In the genomic region with DNA sequence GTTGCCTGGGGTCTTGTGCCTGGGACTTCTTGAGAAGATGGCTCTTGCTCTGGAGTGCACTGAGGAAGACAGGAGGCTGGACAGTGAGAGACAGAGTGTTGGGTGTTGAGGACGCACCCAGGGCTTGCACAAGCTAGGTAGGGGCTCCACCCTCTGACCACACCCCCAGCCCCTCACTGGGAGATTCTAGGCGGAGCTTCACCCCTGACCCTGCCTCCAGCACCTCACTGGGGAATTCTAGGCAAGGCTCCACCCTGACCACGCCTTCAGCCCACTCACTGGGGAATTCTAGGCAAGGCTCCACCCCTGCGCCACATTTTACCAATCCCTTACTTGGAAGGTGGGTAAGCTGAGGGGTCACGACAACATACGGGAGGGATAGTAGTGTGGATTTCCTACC, we compare ENCODE assay signal across 19 mouse cellular contexts. TPM values are rescaled to one million over a fixed set of nuclear protein-coding genes. Genes with fewer than 3 reads are reported as not detected.
DNase-seq lines count a peak whose midpoint lies in the region; ATAC-seq and TF ChIP-seq lines count a peak whose summit lies in the region.
"Had no signal": no experiment of that assay in that cellular context is flagged by ENCODE, and none has a peak within 500 bp of the region (broad histone marks: within the 10 kb centered on the region; RNA-seq: fewer than 3 reads in every experiment).

No protein-coding gene starts in this region.

- TF ChIP-seq EP300 in heart, adult 2 months (IDR thresholded peaks at IDR 0.05; ENCODE audit: insufficient read depth, low read depth, low read length), result no peak

- WGBS in heart, embryonic 10.5 days, result 7% methylated on average over 6 of the region's 6 CpGs
- 13% methylated on average over 6 of the region's 6 CpGs for WGBS in heart, adult 2 months
- WGBS in neural tube, embryonic 11.5 days, result 6% methylated on average over 6 of the region's 6 CpGs
- 6% methylated on average over 6 of the region's 6 CpGs for WGBS in neural tube, embryonic 15.5 days
- WGBS in limb, embryonic 10.5 days, result 4% methylated on average over 6 of the region's 6 CpGs

- H3K4me3 ChIP-seq in heart, embryonic 10.5 days, result 0 out of 2 replicates have a peak overlapping the region, but pooled peaks have one; percentile 22
- no peak overlapping the region for H3K4me3 ChIP-seq in heart, adult 2 months
- no peak overlapping the region for H3K4me3 ChIP-seq in neural tube, embryonic 11.5 days (ENCODE audit: low read depth, low read length)
- H3K4me3 ChIP-seq in neural tube, embryonic 15.5 days (replicated peaks), result no peak overlapping the region
- H3K4me3 ChIP-seq in limb, embryonic 10.5 days, result no peak overlapping the region; the same call in 1 of the 2 replicates
- H3K4me3 ChIP-seq: embryonic facial prominence, embryonic 12.5 days had no signal

- TF ChIP-seq POLR2A in heart, adult 2 months (IDR thresholded peaks at IDR 0.05; ENCODE audit: insufficient read depth, low read depth, low read length), result no peak

- H3K9me3 ChIP-seq in heart, embryonic 10.5 days, result no peaks in the 10 kb centered on the region
- no peaks in the 10 kb centered on the region for H3K9me3 ChIP-seq in neural tube, embryonic 11.5 days (ENCODE audit: control insufficient read depth, low read length)
- H3K9me3 ChIP-seq in neural tube, embryonic 15.5 days (replicated peaks), result no peaks in the 10 kb centered on the region
- no peaks in the 10 kb centered on the region for H3K9me3 ChIP-seq in limb, embryonic 10.5 days (replicated peaks)
- H3K9me3 ChIP-seq: embryonic facial prominence, embryonic 12.5 days had no signal

- intact Hi-C loops in heart, adult 2 months (cut with DNase I), result no loop called here

- ATAC-seq in neural tube, embryonic 11.5 days (ENCODE audit: insufficient read depth, low FRiP score, low TSS enrichment), result no peak
- no peak for ATAC-seq in neural tube, embryonic 15.5 days (ENCODE audit: low FRiP score)
- ATAC-seq: hindbrain, postnatal 0 days had no signal

- H3K27me3 ChIP-seq in heart, embryonic 10.5 days (ENCODE audit: insufficient read depth, poor library complexity, severe bottlenecking), result peaks cover 49% of the 10 kb centered on the region
- H3K27me3 ChIP-seq in heart, adult 2 months (ENCODE audit: control insufficient read depth, insufficient read depth, low read length), result no peaks in the 10 kb centered on the region
- H3K27me3 ChIP-seq in neural tube, embryonic 11.5 days (ENCODE audit: control insufficient read depth, insufficient read depth, low read length), result no peaks in the 10 kb centered on the region; the same call in 1 of the 2 replicates
- peaks cover 31% of the 10 kb centered on the region for H3K27me3 ChIP-seq in neural tube, embryonic 15.5 days (replicated peaks)
- peaks cover 70% of the 10 kb centered on the region for H3K27me3 ChIP-seq in limb, embryonic 10.5 days (ENCODE audit: low read depth, poor library complexity, severe bottlenecking)

- no peaks in the 10 kb centered on the region for H3K79me2 ChIP-seq in heart, adult 2 months (replicated peaks; ENCODE audit: control insufficient read depth, insufficient read depth, low read length)

- no peak overlapping the region for H3K9ac ChIP-seq in heart, adult 2 months (ENCODE audit: low read depth, low read length)
- no peak overlapping the region for H3K9ac ChIP-seq in neural tube, embryonic 11.5 days (ENCODE audit: low read length)
- H3K9ac ChIP-seq in neural tube, embryonic 15.5 days (replicated peaks), result no peak overlapping the region
- H3K9ac ChIP-seq: embryonic facial prominence, embryonic 12.5 days had no signal

- DNase-seq in heart, embryonic 10.5 days (ENCODE audit: low spot score), result peak; percentile 94
- no peak for DNase-seq in heart, adult 2 months
- no peak for DNase-seq in neural tube, embryonic 11.5 days (ENCODE audit: low spot score)
- no peak for DNase-seq in limb, embryonic 10.5 days (ENCODE audit: low spot score)
- peak; percentile 61 for DNase-seq in yolk sac, embryonic 10.5 days (ENCODE audit: low spot score)
- no peak for DNase-seq in left cerebral cortex, adult 11 months (ENCODE audit: low spot score)
- DNase-seq in natural killer cell, adult 2 months (ENCODE audit: low spot score in 2 of 2), result no peak
- DNase-seq: adrenal gland, postnatal 14 days; cerebellum, adult 9-10 months; gastrocnemius, postnatal 14 days; kidney, adult 8-10 months; kidney, postnatal 36 days; layer of hippocampus, postnatal 36 days; thymus, adult 18-20 months had no signal

- H3K4me2 ChIP-seq in neural tube, embryonic 11.5 days (ENCODE audit: low read depth), result 0 out of 2 replicates have a peak overlapping the region, but pooled peaks have one; percentile 5
- no peak overlapping the region for H3K4me2 ChIP-seq in neural tube, embryonic 15.5 days
- H3K4me2 ChIP-seq: embryonic facial prominence, embryonic 12.5 days had no signal

- peak overlapping the region; percentile 23; the same call in 1 of the 2 replicates for H3K27ac ChIP-seq in heart, embryonic 10.5 days
- no peak overlapping the region for H3K27ac ChIP-seq in heart, adult 2 months
- H3K27ac ChIP-seq in neural tube, embryonic 11.5 days (ENCODE audit: low read depth, low read length), result no peak overlapping the region
- H3K27ac ChIP-seq in neural tube, embryonic 15.5 days (replicated peaks), result no peak overlapping the region
- H3K27ac ChIP-seq in limb, embryonic 10.5 days, result peak overlapping the region; percentile 32; the same call in 1 of the 2 replicates
- H3K27ac ChIP-seq: embryonic facial prominence, embryonic 12.5 days; hindbrain, postnatal 0 days had no signal

- peaks cover 33% of the 10 kb centered on the region for H3K4me1 ChIP-seq in heart, embryonic 10.5 days
- H3K4me1 ChIP-seq in heart, adult 2 months (ENCODE audit: control insufficient read depth, insufficient read depth, low read length), result peaks cover 1% of the 10 kb centered on the region; the same call in 1 of the 2 replicates
- H3K4me1 ChIP-seq in neural tube, embryonic 11.5 days (ENCODE audit: control insufficient read depth, insufficient read depth, low read length), result peaks cover 2% of the 10 kb centered on the region; the same call in 1 of the 2 replicates
- H3K4me1 ChIP-seq in neural tube, embryonic 15.5 days, result peaks cover 4% of the 10 kb centered on the region
- peaks cover 9% of the 10 kb centered on the region; the same call in 1 of the 2 replicates for H3K4me1 ChIP-seq in limb, embryonic 10.5 days
- H3K4me1 ChIP-seq: embryonic facial prominence, embryonic 12.5 days had no signal

- H3K36me3 ChIP-seq in heart, embryonic 10.5 days, result no peaks in the 10 kb centered on the region
- H3K36me3 ChIP-seq in heart, adult 2 months (ENCODE audit: control insufficient read depth, insufficient read depth, low read length), result no peaks in the 10 kb centered on the region
- no peaks in the 10 kb centered on the region for H3K36me3 ChIP-seq in neural tube, embryonic 11.5 days (ENCODE audit: control insufficient read depth, insufficient read depth, low read length)
- H3K36me3 ChIP-seq in neural tube, embryonic 15.5 days, result no peaks in the 10 kb centered on the region
- no peaks in the 10 kb centered on the region for H3K36me3 ChIP-seq in limb, embryonic 10.5 days
- H3K36me3 ChIP-seq: embryonic facial prominence, embryonic 12.5 days had no signal

- no peak for TF ChIP-seq CTCF in heart, adult 2 months (IDR thresholded peaks at IDR 0.05)

RNA-seq across cellular contexts. Expression of a gene that starts 17.2 kb away (rescaled TPM):
- 80.6 and 140 TPM in 2 replicates for polyA plus RNA-seq in heart, embryonic 10.5 days (2016; fragmentation: Nextera tagmentation; extraction: Ambion mirVana)
- total RNA-seq in heart, adult 2 months (2021), result 10 to 100 TPM; 16.5 to 18.0 TPM
- 20.1 and 25.0 TPM in 2 replicates for polyA plus RNA-seq in heart, adult 2 months (2012; rRNA removed)
- 177 and 178 TPM in 2 replicates for polyA plus RNA-seq in neural tube, embryonic 11.5 days (2014; fragmentation: Nextera tagmentation; extraction: Ambion mirVana)
- polyA plus RNA-seq in neural tube, embryonic 15.5 days (2015; fragmentation: Nextera tagmentation; extraction: Ambion mirVana), result 33.4 and 51.7 TPM in 2 replicates
- 260 and 283 TPM in 2 replicates for polyA plus RNA-seq in limb, embryonic 10.5 days (2016; fragmentation: Nextera tagmentation; extraction: Ambion mirVana)

RNA-seq across cellular contexts. Expression of a gene that starts 44.0 kb away (rescaled TPM):
- polyA plus RNA-seq in heart, embryonic 10.5 days (2016; fragmentation: Nextera tagmentation; extraction: Ambion mirVana), result 973 and 1,195 TPM in 2 replicates
- 1,000 to 10,000 TPM; 1,743 to 1,981 TPM for total RNA-seq in heart, adult 2 months (2021)
- 5,192 and 5,251 TPM in 2 replicates for polyA plus RNA-seq in heart, adult 2 months (2012; rRNA removed)
- 494 and 521 TPM in 2 replicates for polyA plus RNA-seq in neural tube, embryonic 11.5 days (2014; fragmentation: Nextera tagmentation; extraction: Ambion mirVana)
- 731 and 790 TPM in 2 replicates for polyA plus RNA-seq in neural tube, embryonic 15.5 days (2015; fragmentation: Nextera tagmentation; extraction: Ambion mirVana)
- 651 and 677 TPM in 2 replicates for polyA plus RNA-seq in limb, embryonic 10.5 days (2016; fragmentation: Nextera tagmentation; extraction: Ambion mirVana)

RNA-seq across cellular contexts. Expression of a gene that starts 44.0 kb away (rescaled TPM):
- polyA plus RNA-seq in heart, embryonic 10.5 days (2016; fragmentation: Nextera tagmentation; extraction: Ambion mirVana), result 0.44 TPM in 1 of 2 replicates, not detected in the other
- under 1 TPM in 1 of 2 experiments, not detected in 1; 0.05 TPM for total RNA-seq in heart, adult 2 months (2021)
- polyA plus RNA-seq in heart, adult 2 months (2012; rRNA removed), result 0.06 and 0.09 TPM in 2 replicates
- polyA plus RNA-seq in neural tube, embryonic 11.5 days (2014; fragmentation: Nextera tagmentation; extraction: Ambion mirVana), result 1.3 and 1.4 TPM in 2 replicates
- 0.63 and 1.0 TPM in 2 replicates for polyA plus RNA-seq in neural tube, embryonic 15.5 days (2015; fragmentation: Nextera tagmentation; extraction: Ambion mirVana)
- polyA plus RNA-seq in limb, embryonic 10.5 days (2016; fragmentation: Nextera tagmentation; extraction: Ambion mirVana), result not detected in 2 replicates
- total RNA-seq: adrenal gland, postnatal 14 days; gastrocnemius, postnatal 14 days; liver, adult 2 months had no signal
- polyA plus RNA-seq: liver, adult 2 months; urinary bladder, adult 2 months had no signal

RNA-seq across cellular contexts. Expression of a gene that starts 51.2 kb away (rescaled TPM):
- polyA plus RNA-seq in heart, embryonic 10.5 days (2016; fragmentation: Nextera tagmentation; extraction: Ambion mirVana), result 237 and 315 TPM in 2 replicates
- total RNA-seq in heart, adult 2 months (2021), result 10 to 100 TPM; 86.5 to 95.2 TPM
- polyA plus RNA-seq in heart, adult 2 months (2012; rRNA removed), result 91.4 and 95.1 TPM in 2 replicates
- 262 and 271 TPM in 2 replicates for polyA plus RNA-seq in neural tube, embryonic 11.5 days (2014; fragmentation: Nextera tagmentation; extraction: Ambion mirVana)
- polyA plus RNA-seq in neural tube, embryonic 15.5 days (2015; fragmentation: Nextera tagmentation; extraction: Ambion mirVana), result 195 and 209 TPM in 2 replicates
- polyA plus RNA-seq in limb, embryonic 10.5 days (2016; fragmentation: Nextera tagmentation; extraction: Ambion mirVana), result 453 and 469 TPM in 2 replicates

Comparison
In these comparisons a context has a peak if more than half of its experiments do, and no peak if none do; other contexts are left out.
1. DNase-seq: peak in heart, embryonic 10.5 days (single experiment) and yolk sac, embryonic 10.5 days (single experiment); none in heart, adult 2 months (0 of 2), neural tube, embryonic 11.5 days (single experiment), limb, embryonic 10.5 days (single experiment), left cerebral cortex, adult 11 months (single experiment) and natural killer cell, adult 2 months (0 of 2).
2. H3K27ac ChIP-seq: peak in heart, embryonic 10.5 days (single experiment) and limb, embryonic 10.5 days (single experiment); none in heart, adult 2 months (single experiment), neural tube, embryonic 11.5 days (single experiment) and neural tube, embryonic 15.5 days (single experiment).